ENCODE assay signal across 23 mouse cellular contexts in genomic region chr10:5032192-5033048, GRCm38 (mm10). TPM values are rescaled to one million over a fixed set of nuclear protein-coding genes. Genes with fewer than 3 reads are reported as not detected.
DNase-seq lines count a peak whose midpoint lies in the region; ATAC-seq lines count a peak whose summit lies in the region.
"Had no signal": no experiment of that assay in that cellular context is flagged by ENCODE, and none has a peak within 500 bp of the region (broad histone marks: within the 10 kb centered on the region; RNA-seq: fewer than 3 reads in every experiment).

No protein-coding gene starts in this region.

- no peak overlapping the region for H3K27ac ChIP-seq in forebrain, embryonic 13.5 days
- H3K27ac ChIP-seq in forebrain, embryonic 15.5 days (replicated peaks): no peak overlapping the region
- H3K27ac ChIP-seq in neural tube, embryonic 11.5 days (ENCODE audit: low read depth, low read length): no peak overlapping the region
- no peak overlapping the region for H3K27ac ChIP-seq in hindbrain, embryonic 13.5 days
- no peak overlapping the region for H3K27ac ChIP-seq in neural tube, embryonic 13.5 days (replicated peaks)
- H3K27ac ChIP-seq: embryonic facial prominence, embryonic 12.5 days; gastrocnemius, adult 2 months; limb, embryonic 13.5 days; liver, embryonic 14.5 days had no signal

- H3K27me3 ChIP-seq in forebrain, embryonic 13.5 days: peaks cover 46% of the 10 kb centered on the region
- H3K27me3 ChIP-seq in forebrain, embryonic 15.5 days: no peaks in the 10 kb centered on the region
- no peaks in the 10 kb centered on the region for H3K27me3 ChIP-seq in neural tube, embryonic 11.5 days (ENCODE audit: control insufficient read depth, insufficient read depth, low read length)
- peaks cover 12% of the 10 kb centered on the region for H3K27me3 ChIP-seq in hindbrain, embryonic 13.5 days
- 0 out of 2 replicates have a peak, but pooled peaks cover 3% of the 10 kb centered on the region for H3K27me3 ChIP-seq in neural tube, embryonic 13.5 days
- H3K27me3 ChIP-seq: embryonic facial prominence, embryonic 12.5 days; limb, embryonic 13.5 days; megakaryocyte, embryonic 14.5 days had no signal

- no peak for DNase-seq in neural tube, embryonic 11.5 days (ENCODE audit: low spot score)
- no peak for DNase-seq in neural tube, embryonic 10.5 days (ENCODE audit: extremely low spot score, low spot score)
- DNase-seq in gastrocnemius, adult 18-20 months (ENCODE audit: low spot score): no peak
- no peak for DNase-seq in cerebellum, postnatal 25 days
- DNase-seq: adrenal gland, postnatal 36 days; cerebellum, adult 9-10 months; gastrocnemius, adult 2 months; heart, postnatal 4 days; kidney, adult 18-20 months; kidney, postnatal 10 days; layer of hippocampus, adult 9-11 months; thymus, postnatal 36 days had no signal

- H3K4me3 ChIP-seq in forebrain, embryonic 13.5 days: no peak overlapping the region
- H3K4me3 ChIP-seq in forebrain, embryonic 15.5 days: no peak overlapping the region
- H3K4me3 ChIP-seq in neural tube, embryonic 11.5 days (ENCODE audit: low read depth, low read length): no peak overlapping the region
- H3K4me3 ChIP-seq in hindbrain, embryonic 13.5 days: no peak overlapping the region
- no peak overlapping the region for H3K4me3 ChIP-seq in neural tube, embryonic 13.5 days
- H3K4me3 ChIP-seq: embryonic facial prominence, embryonic 12.5 days; gastrocnemius, adult 2 months; limb, embryonic 13.5 days; megakaryocyte, embryonic 14.5 days had no signal

- H3K36me3 ChIP-seq in forebrain, embryonic 13.5 days (ENCODE audit: poor library complexity, severe bottlenecking): no peaks in the 10 kb centered on the region
- H3K36me3 ChIP-seq in forebrain, embryonic 15.5 days: no peaks in the 10 kb centered on the region; the same call in 1 of the 2 replicates
- H3K36me3 ChIP-seq in neural tube, embryonic 11.5 days (ENCODE audit: control insufficient read depth, insufficient read depth, low read length): no peaks in the 10 kb centered on the region
- peaks cover 40% of the 10 kb centered on the region for H3K36me3 ChIP-seq in hindbrain, embryonic 13.5 days
- H3K36me3 ChIP-seq in neural tube, embryonic 13.5 days: peaks cover 10% of the 10 kb centered on the region; the same call in 1 of the 2 replicates
- H3K36me3 ChIP-seq: embryonic facial prominence, embryonic 12.5 days had no signal

- no peaks in the 10 kb centered on the region for H3K9me3 ChIP-seq in forebrain, embryonic 13.5 days (replicated peaks)
- no peaks in the 10 kb centered on the region for H3K9me3 ChIP-seq in forebrain, embryonic 15.5 days
- H3K9me3 ChIP-seq in neural tube, embryonic 11.5 days (ENCODE audit: control insufficient read depth, low read length): no peaks in the 10 kb centered on the region
- H3K9me3 ChIP-seq in hindbrain, embryonic 13.5 days: no peaks in the 10 kb centered on the region
- H3K9me3 ChIP-seq in neural tube, embryonic 13.5 days: no peaks in the 10 kb centered on the region
- H3K9me3 ChIP-seq: embryonic facial prominence, embryonic 12.5 days; limb, embryonic 13.5 days; megakaryocyte, embryonic 14.5 days had no signal

- peaks cover 7% of the 10 kb centered on the region; the same call in 1 of the 2 replicates for H3K4me1 ChIP-seq in forebrain, embryonic 13.5 days
- H3K4me1 ChIP-seq in forebrain, embryonic 15.5 days: 0 out of 2 replicates have a peak, but pooled peaks cover 3% of the 10 kb centered on the region
- H3K4me1 ChIP-seq in neural tube, embryonic 11.5 days (ENCODE audit: control insufficient read depth, insufficient read depth, low read length): no peaks in the 10 kb centered on the region
- no peaks in the 10 kb centered on the region for H3K4me1 ChIP-seq in hindbrain, embryonic 13.5 days (replicated peaks)
- 0 out of 2 replicates have a peak, but pooled peaks cover 5% of the 10 kb centered on the region for H3K4me1 ChIP-seq in neural tube, embryonic 13.5 days (replicated peaks)
- H3K4me1 ChIP-seq: embryonic facial prominence, embryonic 12.5 days; limb, embryonic 13.5 days had no signal

- H3K4me2 ChIP-seq in forebrain, embryonic 13.5 days: no peak overlapping the region
- no peak overlapping the region for H3K4me2 ChIP-seq in forebrain, embryonic 15.5 days (replicated peaks)
- no peak overlapping the region for H3K4me2 ChIP-seq in neural tube, embryonic 11.5 days (ENCODE audit: low read depth)
- H3K4me2 ChIP-seq in hindbrain, embryonic 13.5 days: no peak overlapping the region
- no peak overlapping the region for H3K4me2 ChIP-seq in neural tube, embryonic 13.5 days
- H3K4me2 ChIP-seq: embryonic facial prominence, embryonic 12.5 days; limb, embryonic 13.5 days had no signal

- no peak overlapping the region for H3K9ac ChIP-seq in forebrain, embryonic 13.5 days
- no peak overlapping the region for H3K9ac ChIP-seq in forebrain, embryonic 15.5 days (replicated peaks)
- no peak overlapping the region for H3K9ac ChIP-seq in neural tube, embryonic 11.5 days (ENCODE audit: low read length)
- H3K9ac ChIP-seq in hindbrain, embryonic 13.5 days: no peak overlapping the region
- H3K9ac ChIP-seq in neural tube, embryonic 13.5 days: no peak overlapping the region
- H3K9ac ChIP-seq: embryonic facial prominence, embryonic 12.5 days; limb, embryonic 13.5 days; liver, embryonic 14.5 days had no signal

- peak; percentile 66; the same call in 1 of the 2 replicates for ATAC-seq in forebrain, embryonic 13.5 days
- ATAC-seq in forebrain, embryonic 15.5 days (replicated peaks): no peak
- ATAC-seq in neural tube, embryonic 11.5 days (ENCODE audit: insufficient read depth, low FRiP score, low TSS enrichment): peak; percentile 81
- ATAC-seq in hindbrain, embryonic 13.5 days (ENCODE audit: low FRiP score): peak; percentile 61; the same call in 1 of the 2 replicates
- peak; percentile 78 for ATAC-seq in neural tube, embryonic 13.5 days (ENCODE audit: low read depth)

- WGBS in forebrain, embryonic 13.5 days: 24% methylated on average over 15 of the region's 15 CpGs
- 24% methylated on average over 15 of the region's 15 CpGs for WGBS in forebrain, embryonic 15.5 days
- WGBS in neural tube, embryonic 11.5 days: 46% methylated on average over 15 of the region's 15 CpGs
- 32% methylated on average over 15 of the region's 15 CpGs for WGBS in hindbrain, embryonic 13.5 days
- 29% methylated on average over 15 of the region's 15 CpGs for WGBS in neural tube, embryonic 13.5 days

RNA-seq across cellular contexts. Expression of gene Gm10097, which starts 36.6 kb away (rescaled TPM):
- 0.06 and 0.08 TPM in 2 replicates for polyA plus RNA-seq in forebrain, embryonic 13.5 days (2015; fragmentation: Nextera tagmentation; extraction: Ambion mirVana)
- polyA plus RNA-seq in forebrain, embryonic 15.5 days (2015; fragmentation: Nextera tagmentation; extraction: Ambion mirVana): 0.06 TPM in 2 replicates
- polyA plus RNA-seq in neural tube, embryonic 11.5 days (2014; fragmentation: Nextera tagmentation; extraction: Ambion mirVana): not detected in 2 replicates
- polyA plus RNA-seq in hindbrain, embryonic 13.5 days (2015; fragmentation: Nextera tagmentation; extraction: Ambion mirVana): 0.09 and 0.12 TPM in 2 replicates
- polyA plus RNA-seq in neural tube, embryonic 13.5 days (2015; fragmentation: Nextera tagmentation; extraction: Ambion mirVana): 0.10 and 0.11 TPM in 2 replicates
- under 1 TPM; 0.16 to 0.88 TPM for total RNA-seq in gastrocnemius, adult 18-20 months (2021)
- total RNA-seq: adrenal gland, postnatal 36 days; granulocyte monocyte progenitor cell, adult 5-6 weeks; left cerebral cortex, adult 8-10 months had no signal
- polyA plus RNA-seq: testis, adult 2 months had no signal
